22 mouse cellular contexts compared by ENCODE assay signal in the genomic region with DNA sequence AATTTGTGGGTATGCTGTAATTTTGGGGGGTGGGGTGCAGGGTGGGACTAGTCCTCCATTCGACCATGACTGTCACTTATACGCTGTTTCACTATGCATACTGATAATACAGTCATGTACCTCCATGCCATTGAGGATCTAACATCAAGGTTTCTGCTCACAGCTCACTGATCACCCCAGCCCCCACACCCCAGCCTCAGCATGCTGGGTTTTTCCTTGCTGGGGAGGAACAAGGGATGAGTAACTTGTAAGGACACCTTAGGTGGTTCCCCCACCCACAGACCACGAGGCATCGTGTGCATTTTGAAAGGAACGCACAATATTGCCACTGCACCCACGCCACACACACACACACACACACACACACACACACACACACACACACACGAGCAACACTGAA.
DNase-seq lines count a peak whose midpoint lies in the region; ATAC-seq and TF ChIP-seq lines count a peak whose summit lies in the region.
"Had no signal": no experiment of that assay in that cellular context is flagged by ENCODE, and none has a peak within 500 bp of the region (broad histone marks: within the 10 kb centered on the region; RNA-seq: fewer than 3 reads in every experiment).

No protein-coding gene starts in this region.

- H3K9ac ChIP-seq in heart, embryonic 12.5 days = no peak overlapping the region
- 0 out of 2 replicates have a peak overlapping the region, but pooled peaks have one; percentile 47 for H3K9ac ChIP-seq in CH12.LX (ENCODE audit: insufficient read depth, low read depth)
- no peak overlapping the region for H3K9ac ChIP-seq in hindbrain, embryonic 16.5 days (ENCODE audit: low read depth, low read length)
- H3K9ac ChIP-seq: forebrain, embryonic 13.5 days; heart, embryonic 15.5 days had no signal

- peaks cover 21% of the 10 kb centered on the region for H3K4me1 ChIP-seq in heart, embryonic 12.5 days (replicated peaks)
- H3K4me1 ChIP-seq in CH12.LX (ENCODE audit: control insufficient read depth in 1 of 2, insufficient read depth in 2 of 2) = peaks cover 19 to 77% of the 10 kb centered on the region in 2 experiments
- no peaks in the 10 kb centered on the region for H3K4me1 ChIP-seq in hindbrain, embryonic 16.5 days (ENCODE audit: control insufficient read depth, insufficient read depth, low read depth, low read length)
- H3K4me1 ChIP-seq: limb, embryonic 10.5 days had no signal

- no peak for TF ChIP-seq CTCF in CH12.LX (conservative IDR thresholded peaks at IDR 0.05 in 1 of 2, IDR thresholded peaks at IDR 0.05 in 1 of 2; ENCODE audit: low read depth in 2 of 2, low read length in 2 of 2)

- no peak for ATAC-seq in heart, embryonic 12.5 days (ENCODE audit: insufficient number of reproducible peaks, low FRiP score)
- ATAC-seq in hindbrain, embryonic 16.5 days = no peak
- ATAC-seq: forebrain, embryonic 13.5 days had no signal

- H3K79me2 ChIP-seq in CH12.LX (replicated peaks; ENCODE audit: control insufficient read depth, extremely low read depth, insufficient read depth, poor library complexity, severe bottlenecking) = peaks cover 46% of the 10 kb centered on the region

- DNase-seq in heart, adult 11 months = peak; percentile 79
- DNase-seq in 3T3-L1 (ENCODE audit: low read depth, low spot score) = peak; percentile 44
- DNase-seq in CH12.LX (ENCODE audit: extremely low read depth) = peak; percentile 98
- peak; percentile 39 to 64 for DNase-seq in natural killer cell, adult 2 months (ENCODE audit: low spot score in 2 of 2)
- no peak for DNase-seq in Muller cell, postnatal 12 days (ENCODE audit: inconsistent ontology term)
- no peak for DNase-seq in cerebellum, adult 18-20 months
- DNase-seq: cerebellum, adult 9-10 months; gastrocnemius, postnatal 14 days; heart, adult 2 months; heart, postnatal 4 days; kidney, postnatal 36 days; lung, adult 2 months; lung, postnatal 36 days; right cerebral cortex, postnatal 4 days had no signal

- no peak overlapping the region for H3K4me3 ChIP-seq in heart, embryonic 12.5 days
- H3K4me3 ChIP-seq in CH12.LX (replicated peaks in 1 of 3; ENCODE audit: low read depth in 2 of 3, low read length in 2 of 3, poor library complexity in 1 of 3) = no peak overlapping the region
- H3K4me3 ChIP-seq in hindbrain, embryonic 16.5 days (ENCODE audit: low read length) = no peak overlapping the region
- H3K4me3 ChIP-seq: erythroblast, embryonic 14.5 days; forebrain, embryonic 13.5 days; heart, adult 2 months; heart, embryonic 15.5 days; left cerebral cortex, adult 2 months; limb, embryonic 10.5 days; midbrain, embryonic 10.5 days had no signal

- H3K27ac ChIP-seq in heart, embryonic 12.5 days (ENCODE audit: poor library complexity, severe bottlenecking) = no peak overlapping the region
- peak overlapping the region; percentile 57 for H3K27ac ChIP-seq in CH12.LX (ENCODE audit: insufficient read depth, low read depth)
- H3K27ac ChIP-seq in hindbrain, embryonic 16.5 days (ENCODE audit: low read depth, low read length) = no peak overlapping the region
- H3K27ac ChIP-seq: forebrain, embryonic 13.5 days; heart, adult 2 months; heart, embryonic 15.5 days; left cerebral cortex, adult 2 months; limb, embryonic 10.5 days; midbrain, embryonic 10.5 days had no signal

- WGBS in heart, embryonic 12.5 days = 89% methylated on average over 7 of the region's 7 CpGs
- WGBS in hindbrain, embryonic 16.5 days = 82% methylated on average over 7 of the region's 7 CpGs

- no peaks in the 10 kb centered on the region for H3K9me3 ChIP-seq in heart, embryonic 12.5 days (replicated peaks)
- H3K9me3 ChIP-seq in CH12.LX (replicated peaks; ENCODE audit: low read length) = no peaks in the 10 kb centered on the region
- no peaks in the 10 kb centered on the region for H3K9me3 ChIP-seq in hindbrain, embryonic 16.5 days (ENCODE audit: control insufficient read depth, low read length)
- H3K9me3 ChIP-seq: forebrain, embryonic 13.5 days; heart, embryonic 15.5 days; limb, embryonic 10.5 days; midbrain, embryonic 10.5 days had no signal

- no peak; the same call in none of the 2 replicates for TF ChIP-seq POLR2A in CH12.LX (IDR thresholded peaks at IDR 0.05; ENCODE audit: low read depth, low read length)

- no peaks in the 10 kb centered on the region for H3K36me3 ChIP-seq in heart, embryonic 12.5 days
- peaks cover 0 to 18% of the 10 kb centered on the region in 2 experiments for H3K36me3 ChIP-seq in CH12.LX (replicated peaks in 1 of 2; ENCODE audit: control insufficient read depth in 1 of 2, insufficient read depth in 1 of 2, low read length in 1 of 2)
- no peaks in the 10 kb centered on the region for H3K36me3 ChIP-seq in hindbrain, embryonic 16.5 days (ENCODE audit: control insufficient read depth, insufficient read depth, low read length)
- H3K36me3 ChIP-seq: heart, embryonic 15.5 days; limb, embryonic 10.5 days; midbrain, embryonic 10.5 days had no signal

- no peaks in the 10 kb centered on the region for H3K27me3 ChIP-seq in heart, embryonic 12.5 days (replicated peaks)
- no peaks in the 10 kb centered on the region for H3K27me3 ChIP-seq in CH12.LX (replicated peaks)
- H3K27me3 ChIP-seq in hindbrain, embryonic 16.5 days (replicated peaks; ENCODE audit: control insufficient read depth, insufficient read depth, low read length) = no peaks in the 10 kb centered on the region
- H3K27me3 ChIP-seq: forebrain, embryonic 13.5 days; heart, embryonic 15.5 days had no signal

- TF ChIP-seq EP300 in CH12.LX (IDR thresholded peaks at IDR 0.05; ENCODE audit: low read length) = peak; percentile 78

- H3K4me2 ChIP-seq in heart, embryonic 12.5 days = no peak overlapping the region
- peak overlapping the region; percentile 69 for H3K4me2 ChIP-seq in CH12.LX (ENCODE audit: insufficient read depth, low read depth, poor library complexity, severe bottlenecking)
- H3K4me2 ChIP-seq in hindbrain, embryonic 16.5 days (ENCODE audit: low read length) = no peak overlapping the region
- H3K4me2 ChIP-seq: forebrain, embryonic 13.5 days; heart, embryonic 15.5 days had no signal

- TF ChIP-seq RAD21 in CH12.LX (IDR thresholded peaks at IDR 0.05; ENCODE audit: low read depth, low read length) = peak; percentile 32

- in situ Hi-C loops in CH12.LX (cut with MboI; ENCODE audit: low pct_ligation_motif_present, low pct_unique_long_range_greater_than_20kb, low sequenced_read_pairs) = no loop called here

- dilution Hi-C loops in CH12.LX (cut with MboI; ENCODE audit: extremely low pct_ligation_motif_present, extremely low pct_unique_long_range_greater_than_20kb, low sequenced_read_pairs) = no loop called here

TF ChIP-seq in CH12.LX, 34 proteins besides CTCF, POLR2A, EP300 and RAD21 (continues in another document):
- TF ChIP-seq POLR2AphosphoS2 (IDR thresholded peaks at IDR 0.05; ENCODE audit: low read depth, low read length) = no peak
- no peak for TF ChIP-seq TBP (conservative IDR thresholded peaks at IDR 0.05; ENCODE audit: low read depth, low read length)
- 0 out of 2 replicates have a peak, but pooled peaks have one; percentile 35 for TF ChIP-seq NELFE (IDR thresholded peaks at IDR 0.05; ENCODE audit: low read depth, low read length)
- TF ChIP-seq ZMIZ1 (IDR thresholded peaks at IDR 0.05; ENCODE audit: low read depth, low read length) = 0 out of 2 replicates have a peak, but pooled peaks have one; percentile 44
- TF ChIP-seq BHLHE40 (IDR thresholded peaks at IDR 0.05; ENCODE audit: low read depth, low read length) = peak; percentile 82
- peak; percentile 86 for TF ChIP-seq SIN3A (IDR thresholded peaks at IDR 0.05; ENCODE audit: low read length)
- TF ChIP-seq USF1 (IDR thresholded peaks at IDR 0.05; ENCODE audit: low read depth, low read length) = no peak
- no peak; the same call in 1 of the 2 replicates for TF ChIP-seq ZNF384 (IDR thresholded peaks at IDR 0.05; ENCODE audit: low read depth, low read length)
- TF ChIP-seq MAZ (IDR thresholded peaks at IDR 0.05; ENCODE audit: low read depth, low read length) = peak; percentile 94
- TF ChIP-seq IRF4 (IDR thresholded peaks at IDR 0.05; ENCODE audit: low read depth, low read length) = peak; percentile 76
- TF ChIP-seq ZKSCAN1 (IDR thresholded peaks at IDR 0.05; ENCODE audit: borderline replicate concordance, low read depth, low read length) = no peak
- TF ChIP-seq ELF1 (IDR thresholded peaks at IDR 0.05; ENCODE audit: low read depth, low read length) = peak; percentile 46; the same call in 1 of the 2 replicates
- TF ChIP-seq HCFC1 (IDR thresholded peaks at IDR 0.05; ENCODE audit: low read depth, low read length) = peak; percentile 46; the same call in 1 of the 2 replicates
- peak; percentile 92 for TF ChIP-seq ETS1 (conservative IDR thresholded peaks at IDR 0.05; ENCODE audit: low read depth, low read length)
- no peak for TF ChIP-seq ZC3H11A (IDR thresholded peaks at IDR 0.05; ENCODE audit: low read depth, low read length)
- TF ChIP-seq RCOR1 (conservative IDR thresholded peaks at IDR 0.05; ENCODE audit: low read depth, low read length) = peak; percentile 66; the same call in 1 of the 2 replicates
- no peak for TF ChIP-seq GABPA (IDR thresholded peaks at IDR 0.05; ENCODE audit: insufficient replicate concordance, low read depth, low read length)
- TF ChIP-seq MAFK (IDR thresholded peaks at IDR 0.05; ENCODE audit: insufficient replicate concordance, low read length) = peak; percentile 39; the same call in 1 of the 2 replicates
- peak; percentile 90 for TF ChIP-seq MXI1 (IDR thresholded peaks at IDR 0.05; ENCODE audit: low read depth, low read length)
- TF ChIP-seq E2F4 (IDR thresholded peaks at IDR 0.05; ENCODE audit: insufficient replicate concordance, low read depth, low read length) = no peak
- no peak for TF ChIP-seq JUN (IDR thresholded peaks at IDR 0.05; ENCODE audit: insufficient read depth, low read depth, low read length)
- no peak for TF ChIP-seq CHD1 (IDR thresholded peaks at IDR 0.05; ENCODE audit: low read depth, low read length)
- peak; percentile 80 for TF ChIP-seq MEF2A (IDR thresholded peaks at IDR 0.05; ENCODE audit: borderline replicate concordance, low read depth, low read length)
- TF ChIP-seq NRF1 (IDR thresholded peaks at IDR 0.05; ENCODE audit: low read depth, low read length) = no peak
- peak; percentile 70 for TF ChIP-seq JUND (conservative IDR thresholded peaks at IDR 0.05; ENCODE audit: low read depth, low read length)
- TF ChIP-seq MAX (IDR thresholded peaks at IDR 0.05; ENCODE audit: low read length) = peak; percentile 95
- no peak for TF ChIP-seq UBTF (IDR thresholded peaks at IDR 0.05; ENCODE audit: low read depth, low read length)
- peak; percentile 98 for TF ChIP-seq MYC (IDR thresholded peaks at IDR 0.05; ENCODE audit: low read depth, low read length)
- no peak for TF ChIP-seq USF2 (conservative IDR thresholded peaks at IDR 0.05; ENCODE audit: low read depth, low read length)
- TF ChIP-seq PAX5 (IDR thresholded peaks at IDR 0.05; ENCODE audit: low read length) = no peak
- no peak for TF ChIP-seq KAT2A (IDR thresholded peaks at IDR 0.05; ENCODE audit: insufficient replicate concordance, low read length)
- TF ChIP-seq CHD2 (IDR thresholded peaks at IDR 0.05; ENCODE audit: low read length) = peak; percentile 94

Comparison
In these comparisons a context has a peak if more than half of its experiments do, and no peak if none do; other contexts are left out.
1. DNase-seq: peak in heart, adult 11 months (single experiment), 3T3-L1 (single experiment), CH12.LX (single experiment) and natural killer cell, adult 2 months (2 of 2); none in Muller cell, postnatal 12 days (single experiment) and cerebellum, adult 18-20 months (0 of 2).